Mouse (Mus musculus): Measurements from ENCODE around the gene Egfr. TPM values are rescaled to one million over a fixed set of nuclear protein-coding genes. Genes with fewer than 3 reads are reported as not detected.
A peak's percentile ranks its signal among the peaks of the same experiment; 100 is the strongest.

The Egfr gene
- polyA plus RNA-seq, 1 experiment, result 4.1 TPM

GRCm38 (mm10) chr11:16843889-16844568 is 92.0 kb downstream of the Egfr start:
- H3K36me3 ChIP-seq (ENCODE audit: control insufficient read depth, insufficient read depth), result no peaks in the 10 kb centered on the region
- H3K4me2 ChIP-seq (ENCODE audit: low read depth), result peak overlapping the region; percentile 69
- H3K27me3 ChIP-seq (ENCODE audit: control insufficient read depth, insufficient read depth, insufficient read length), result no peaks in the 10 kb centered on the region
- TF ChIP-seq POLR2A (IDR thresholded peaks at IDR 0.05; ENCODE audit: insufficient read length, low read depth) (no peak), USF1 (IDR thresholded peaks at IDR 0.05; ENCODE audit: low read depth) (no peak), SRF (IDR thresholded peaks at IDR 0.05; ENCODE audit: control insufficient read depth, insufficient read length, low read depth) (no peak), CEBPB (IDR thresholded peaks at IDR 0.05; ENCODE audit: insufficient read depth, poor library complexity, severe bottlenecking) (no peak), MYOD1 (IDR thresholded peaks at IDR 0.05; ENCODE audit: control insufficient read depth in 1 of 3, insufficient read length in 2 of 3, low read depth in 2 of 3) (no peak), MAX (IDR thresholded peaks at IDR 0.05; ENCODE audit: low read depth) (no peak)
- no peak overlapping the region for H3ac ChIP-seq (ENCODE audit: control insufficient read depth, insufficient read length)
- H3K79me2 ChIP-seq (ENCODE audit: control insufficient read depth, insufficient read depth), result peaks cover 3% of the 10 kb centered on the region
- H3K4me3 ChIP-seq, result no peak overlapping the region

DNA sequence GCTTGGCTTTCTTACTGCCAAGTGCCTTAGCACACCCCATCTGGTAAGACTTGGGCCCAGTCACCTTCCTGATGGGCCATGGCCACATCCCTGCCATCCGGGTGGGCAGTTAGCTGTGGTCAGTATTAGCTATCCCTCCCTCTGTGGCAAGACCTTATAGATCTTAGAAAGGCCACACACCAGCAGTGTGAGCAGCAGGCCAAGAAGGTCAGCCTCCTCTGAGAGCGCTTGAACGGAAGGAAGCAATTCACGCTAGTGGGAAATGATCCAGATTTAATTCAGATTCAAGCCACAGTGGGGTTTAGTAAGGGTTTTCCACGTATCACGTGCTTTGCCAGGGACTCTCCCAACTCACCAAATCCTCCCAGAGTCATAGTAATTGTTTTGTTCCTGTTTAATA is 96.9 kb downstream of the Egfr start:
- Histone ChIP-seq H3K4me3 (no peak overlapping the region), H3ac (ENCODE audit: control insufficient read depth, insufficient read length) (no peak overlapping the region), H3K36me3 (ENCODE audit: control insufficient read depth, insufficient read depth) (no peaks in the 10 kb centered on the region), H3K27me3 (ENCODE audit: control insufficient read depth, insufficient read depth, insufficient read length) (no peaks in the 10 kb centered on the region), H3K4me2 (ENCODE audit: low read depth) (no peak overlapping the region), H3K79me2 (ENCODE audit: control insufficient read depth, insufficient read depth) (peaks cover 3% of the 10 kb centered on the region)
- TF ChIP-seq MYOG (IDR thresholded peaks at IDR 0.05; ENCODE audit: control insufficient read depth in 1 of 3, insufficient read depth in 1 of 3, insufficient read length in 2 of 3, low read depth in 2 of 3) (no peak), MAX (IDR thresholded peaks at IDR 0.05; ENCODE audit: low read depth) (no peak), CEBPB (IDR thresholded peaks at IDR 0.05; ENCODE audit: insufficient read depth, poor library complexity, severe bottlenecking) (no peak), REST (IDR thresholded peaks at IDR 0.05; ENCODE audit: insufficient read depth, insufficient read length) (no peak), POLR2A (IDR thresholded peaks at IDR 0.05; ENCODE audit: insufficient read length, low read depth) (no peak), POLR2AphosphoS2 (IDR thresholded peaks at IDR 0.05; ENCODE audit: insufficient read length, low read depth) (no peak), SRF (IDR thresholded peaks at IDR 0.05; ENCODE audit: control insufficient read depth, insufficient read length, low read depth) (no peak), TCF3 (IDR thresholded peaks at IDR 0.05; ENCODE audit: insufficient read length, low read depth) (no peak), E2F4 (IDR thresholded peaks at IDR 0.05; ENCODE audit: insufficient read depth) (no peak)

DNA sequence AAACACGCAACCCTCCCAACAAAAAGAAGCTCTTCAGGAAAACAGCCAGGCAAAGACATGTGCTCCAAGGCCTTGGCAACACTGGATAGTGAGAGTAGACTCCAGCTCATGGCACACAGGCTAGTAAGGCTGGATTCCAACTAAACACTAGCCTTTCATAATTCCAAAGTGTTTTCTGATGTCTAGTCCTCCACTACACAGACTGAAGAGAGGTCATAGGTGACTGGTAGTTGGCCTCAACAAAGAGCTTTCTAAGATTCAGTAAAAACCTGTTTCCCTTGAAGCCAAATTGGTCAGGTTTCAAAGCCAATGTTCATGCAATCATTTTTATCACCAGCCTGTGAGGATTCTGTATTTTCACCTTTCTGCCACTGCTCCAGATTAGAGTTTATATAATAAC is 99.4 kb downstream of the Egfr start:
- Histone ChIP-seq H3K27me3 (ENCODE audit: control insufficient read depth, insufficient read depth, insufficient read length) (no peaks in the 10 kb centered on the region), H3ac (ENCODE audit: control insufficient read depth, insufficient read length) (no peak overlapping the region), H3K36me3 (ENCODE audit: control insufficient read depth, insufficient read depth) (no peaks in the 10 kb centered on the region), H3K4me2 (ENCODE audit: low read depth) (no peak overlapping the region), H3K79me2 (ENCODE audit: control insufficient read depth, insufficient read depth) (no peaks in the 10 kb centered on the region), H3K4me3 (no peak overlapping the region)
- no peak for TF ChIP-seq USF1 (IDR thresholded peaks at IDR 0.05; ENCODE audit: low read depth)
- no peak for TF ChIP-seq MAX (IDR thresholded peaks at IDR 0.05; ENCODE audit: low read depth)
- no peak for TF ChIP-seq TCF3 (IDR thresholded peaks at IDR 0.05; ENCODE audit: insufficient read length, low read depth)
- TF ChIP-seq SRF (IDR thresholded peaks at IDR 0.05; ENCODE audit: control insufficient read depth, insufficient read length, low read depth), result no peak
- no peak for TF ChIP-seq MYOG (IDR thresholded peaks at IDR 0.05; ENCODE audit: control insufficient read depth in 1 of 3, insufficient read depth in 1 of 3, insufficient read length in 2 of 3, low read depth in 2 of 3)
- TF ChIP-seq POLR2A (IDR thresholded peaks at IDR 0.05; ENCODE audit: insufficient read length, low read depth), result no peak
- no peak for TF ChIP-seq REST (IDR thresholded peaks at IDR 0.05; ENCODE audit: insufficient read depth, insufficient read length)
- TF ChIP-seq POLR2AphosphoS2 (IDR thresholded peaks at IDR 0.05; ENCODE audit: insufficient read length, low read depth), result no peak
- TF ChIP-seq CEBPB (IDR thresholded peaks at IDR 0.05; ENCODE audit: insufficient read depth, poor library complexity, severe bottlenecking), result no peak
- TF ChIP-seq MYOD1 (IDR thresholded peaks at IDR 0.05; ENCODE audit: control insufficient read depth in 1 of 3, insufficient read length in 2 of 3, low read depth in 2 of 3), result no peak
- TF ChIP-seq E2F4 (IDR thresholded peaks at IDR 0.05; ENCODE audit: insufficient read depth), result no peak
- TF ChIP-seq TCF12 (IDR thresholded peaks at IDR 0.05; ENCODE audit: insufficient read depth, poor library complexity, severe bottlenecking), result no peak

DNA sequence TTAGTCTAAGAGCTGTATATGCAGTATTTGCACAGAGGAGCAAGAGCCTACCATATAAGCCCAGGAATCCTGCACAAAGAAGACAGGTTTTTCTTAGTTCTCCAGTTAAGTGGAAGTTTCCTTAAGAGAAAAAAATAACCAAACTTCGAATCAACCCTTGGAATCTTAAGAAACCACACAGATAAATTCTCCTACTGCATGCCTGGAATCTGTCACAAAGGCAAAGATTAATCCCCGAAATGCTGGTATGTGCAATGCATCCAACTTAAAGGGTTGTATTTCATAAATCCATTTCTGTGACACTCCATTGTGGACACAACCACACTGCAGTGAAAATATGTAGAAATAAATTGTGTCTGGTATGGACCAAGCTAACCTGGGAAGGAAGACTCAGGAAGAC is 102.1 kb downstream of the Egfr start:
- TF ChIP-seq POLR2AphosphoS2 (IDR thresholded peaks at IDR 0.05; ENCODE audit: insufficient read length, low read depth) (no peak), TCF12 (IDR thresholded peaks at IDR 0.05; ENCODE audit: insufficient read depth, poor library complexity, severe bottlenecking) (no peak), REST (IDR thresholded peaks at IDR 0.05; ENCODE audit: insufficient read depth, insufficient read length) (no peak), CEBPB (IDR thresholded peaks at IDR 0.05; ENCODE audit: insufficient read depth, poor library complexity, severe bottlenecking) (no peak), MYOD1 (IDR thresholded peaks at IDR 0.05; ENCODE audit: control insufficient read depth in 1 of 3, insufficient read length in 2 of 3, low read depth in 2 of 3) (no peak), USF1 (IDR thresholded peaks at IDR 0.05; ENCODE audit: low read depth) (no peak), POLR2A (IDR thresholded peaks at IDR 0.05; ENCODE audit: insufficient read length, low read depth) (no peak)
- Histone ChIP-seq H3K4me2 (ENCODE audit: low read depth) (peak overlapping the region; percentile 2), H3K36me3 (ENCODE audit: control insufficient read depth, insufficient read depth) (no peaks in the 10 kb centered on the region), H3K4me3 (no peak overlapping the region), H3K27me3 (ENCODE audit: control insufficient read depth, insufficient read depth, insufficient read length) (no peaks in the 10 kb centered on the region), H3K79me2 (ENCODE audit: control insufficient read depth, insufficient read depth) (no peaks in the 10 kb centered on the region), H3ac (ENCODE audit: control insufficient read depth, insufficient read length) (no peak overlapping the region)

DNA sequence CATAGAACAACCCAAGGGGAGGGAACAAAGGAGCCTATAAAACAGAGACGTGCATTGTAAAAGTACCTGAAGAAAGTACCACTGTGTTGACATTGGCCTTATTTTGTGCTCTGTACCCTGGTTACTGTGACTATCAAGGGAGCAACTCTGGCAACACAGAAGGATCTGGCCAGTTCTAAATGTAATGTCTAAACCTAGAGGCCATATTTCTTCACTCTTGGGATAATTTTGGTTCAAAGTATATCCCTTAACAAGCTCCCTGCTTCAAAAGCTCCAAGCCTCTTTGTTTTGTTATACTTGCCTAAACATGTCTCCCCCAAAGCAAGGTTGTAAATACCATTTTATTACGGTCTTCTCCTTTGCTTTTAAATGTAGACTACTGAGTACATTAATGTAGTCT is 105.3 kb downstream of the Egfr start:
- H3ac ChIP-seq (ENCODE audit: control insufficient read depth, insufficient read length), result no peak overlapping the region
- H3K4me3 ChIP-seq, result no peak overlapping the region
- no peaks in the 10 kb centered on the region for H3K79me2 ChIP-seq (ENCODE audit: control insufficient read depth, insufficient read depth)
- H3K27me3 ChIP-seq (ENCODE audit: control insufficient read depth, insufficient read depth, insufficient read length), result no peaks in the 10 kb centered on the region
- no peaks in the 10 kb centered on the region for H3K36me3 ChIP-seq (ENCODE audit: control insufficient read depth, insufficient read depth)
- no peak overlapping the region for H3K4me2 ChIP-seq (ENCODE audit: low read depth)
- TF ChIP-seq REST (IDR thresholded peaks at IDR 0.05; ENCODE audit: insufficient read depth, insufficient read length), result no peak
- no peak for TF ChIP-seq MYOD1 (IDR thresholded peaks at IDR 0.05; ENCODE audit: control insufficient read depth in 1 of 3, insufficient read length in 2 of 3, low read depth in 2 of 3)
- TF ChIP-seq TCF12 (IDR thresholded peaks at IDR 0.05; ENCODE audit: insufficient read depth, poor library complexity, severe bottlenecking), result no peak
- TF ChIP-seq POLR2AphosphoS2 (IDR thresholded peaks at IDR 0.05; ENCODE audit: insufficient read length, low read depth), result no peak
- no peak for TF ChIP-seq CEBPB (IDR thresholded peaks at IDR 0.05; ENCODE audit: insufficient read depth, poor library complexity, severe bottlenecking)
- no peak for TF ChIP-seq E2F4 (IDR thresholded peaks at IDR 0.05; ENCODE audit: insufficient read depth)
- no peak for TF ChIP-seq USF1 (IDR thresholded peaks at IDR 0.05; ENCODE audit: low read depth)
- TF ChIP-seq POLR2A (IDR thresholded peaks at IDR 0.05; ENCODE audit: insufficient read length, low read depth), result no peak
- TF ChIP-seq TCF3 (IDR thresholded peaks at IDR 0.05; ENCODE audit: insufficient read length, low read depth), result no peak
- TF ChIP-seq SRF (IDR thresholded peaks at IDR 0.05; ENCODE audit: control insufficient read depth, insufficient read length, low read depth), result no peak
- TF ChIP-seq MYOG (IDR thresholded peaks at IDR 0.05; ENCODE audit: control insufficient read depth in 1 of 3, insufficient read depth in 1 of 3, insufficient read length in 2 of 3, low read depth in 2 of 3), result no peak
- TF ChIP-seq MAX (IDR thresholded peaks at IDR 0.05; ENCODE audit: low read depth), result no peak

Measured in myocyte (in vitro differentiated cells).